Mouse (Mus musculus) left cerebral cortex, adult 2 months (tissue): Measurements from ENCODE around the gene Ube2e3. TPM values are rescaled to one million over a fixed set of nuclear protein-coding genes. Genes with fewer than 3 reads are reported as not detected.

Experiments used
- DNase-seq, 2 experiments: peaks; one replicate each; pipeline ENCODE4 v3.0.0; 2021 to 2022; ENCODE audit warnings: low spot score in 2 of 2, mixed read lengths in 1 of 2; ENCODE audit errors: extremely low spot score in 1 of 2
- H3K27ac ChIP-seq: fragments of 200-600 bp; 2 replicates; pipeline ENCODE4 v1.8.1; 2022
- H3K4me3 ChIP-seq: fragments of 200-600 bp; 2 replicates; pipeline ENCODE4 v1.8.1; 2022
- CTCF ChIP-seq: fragments of 200-600 bp; IDR thresholded peaks from 2 replicates; pipeline ENCODE4 v1.8.1; 2022; ENCODE audit warnings: antibody characterized with exemption, mild to moderate bottlenecking, moderate library complexity
- intact Hi-C: fragments of 180-260 bp; cut with DNase I; formaldehyde crosslinking; loops from one replicate; pipeline ENCODE4 v1.15.1; 2025
- total RNA-seq, 2 experiments: library from RNA; stranded (reverse); gene quantifications; 2 replicates each; pipeline ENCODE4 v1.2.3; 2021

The Ube2e3 gene
- total RNA-seq, 2 experiments from 2014 or later = 103 to 104 TPM

DNA sequence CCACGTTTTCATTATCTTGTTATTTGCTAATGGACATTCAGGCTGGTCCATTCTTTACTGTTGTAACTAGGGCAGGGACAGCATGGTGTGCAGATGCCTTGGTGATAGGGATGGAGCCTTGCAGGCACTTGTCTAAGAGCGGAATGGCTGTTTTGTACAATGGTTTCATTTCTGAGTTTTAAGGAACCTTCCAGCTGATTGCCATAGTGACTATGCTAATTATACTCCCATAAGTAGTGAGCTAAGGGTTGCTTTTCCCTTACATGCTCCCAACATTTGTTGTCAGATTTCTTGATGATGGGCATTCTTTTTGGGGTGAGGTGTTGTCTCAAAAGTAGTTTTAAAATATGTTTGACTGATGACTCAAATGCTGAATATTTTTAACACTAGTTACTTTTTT is 18.5 kb downstream of the Ube2e3 start:
- no peak for TF ChIP-seq CTCF
- H3K4me3 ChIP-seq = no peak overlapping the region
- intact Hi-C loops = no loop called here
- no peak for DNase-seq
- H3K27ac ChIP-seq = no peak overlapping the region

DNA sequence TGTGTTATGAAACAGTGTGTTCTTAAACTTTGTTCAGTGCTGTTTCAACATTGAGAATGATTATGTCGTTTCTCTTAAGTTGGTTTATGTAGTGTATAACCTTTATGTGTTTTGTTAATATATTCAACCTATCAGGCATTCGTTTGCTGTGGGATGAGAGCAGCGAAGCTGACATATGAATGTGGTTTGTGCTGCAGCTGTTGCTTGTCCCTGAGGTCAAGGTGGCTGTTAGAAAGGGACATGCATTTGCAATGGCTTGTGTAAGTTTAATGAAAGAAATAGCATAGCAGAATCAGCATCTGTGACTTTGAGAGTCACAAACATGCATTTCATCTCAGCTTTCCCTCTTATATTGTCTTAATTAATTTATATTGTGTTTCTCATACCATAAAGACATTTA is 20.3 kb downstream of the Ube2e3 start:
- no peak for TF ChIP-seq CTCF
- no peak for DNase-seq
- Histone ChIP-seq H3K4me3 (no peak overlapping the region), H3K27ac (no peak overlapping the region)
- intact Hi-C loops = no loop called here

- no peak overlapping the region for H3K27ac ChIP-seq
- no peak for TF ChIP-seq CTCF
- no peak overlapping the region for H3K4me3 ChIP-seq
- intact Hi-C loops = no loop called here
- no peak for DNase-seq
Measured at GRCm38 (mm10) chr2:78895216-78895615, 27.3 kb downstream of the Ube2e3 start.

DNA sequence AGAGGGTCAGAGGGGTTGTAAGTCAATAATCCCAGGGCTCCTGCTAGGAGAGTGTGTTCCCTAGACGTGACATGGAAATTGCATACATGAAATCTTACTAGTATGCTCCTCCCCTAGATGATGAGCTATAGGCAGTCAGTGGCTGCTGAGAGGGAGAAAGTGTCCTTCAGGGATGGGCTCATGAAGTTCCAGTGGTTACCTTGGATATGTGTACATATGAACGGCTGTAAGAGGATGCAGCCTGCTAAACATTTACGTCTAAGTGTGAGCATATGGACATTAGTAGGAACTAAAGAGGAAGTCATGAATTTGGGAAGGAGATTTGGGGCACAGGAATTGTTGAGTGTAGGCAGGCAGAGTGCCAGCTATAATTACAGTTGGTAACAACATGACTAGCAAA is 38.0 kb downstream of the Ube2e3 start:
- H3K27ac ChIP-seq = no peak overlapping the region
- no peak overlapping the region for H3K4me3 ChIP-seq
- no peak for DNase-seq
- intact Hi-C loops = no loop called here
- TF ChIP-seq CTCF = no peak

GRCm38 (mm10) chr2:78911516-78911915 is 43.6 kb downstream of the Ube2e3 start:
- DNase-seq = no peak
- Histone ChIP-seq H3K4me3 (no peak overlapping the region), H3K27ac (no peak overlapping the region)
- intact Hi-C loops = no loop called here
- TF ChIP-seq CTCF = no peak

DNA sequence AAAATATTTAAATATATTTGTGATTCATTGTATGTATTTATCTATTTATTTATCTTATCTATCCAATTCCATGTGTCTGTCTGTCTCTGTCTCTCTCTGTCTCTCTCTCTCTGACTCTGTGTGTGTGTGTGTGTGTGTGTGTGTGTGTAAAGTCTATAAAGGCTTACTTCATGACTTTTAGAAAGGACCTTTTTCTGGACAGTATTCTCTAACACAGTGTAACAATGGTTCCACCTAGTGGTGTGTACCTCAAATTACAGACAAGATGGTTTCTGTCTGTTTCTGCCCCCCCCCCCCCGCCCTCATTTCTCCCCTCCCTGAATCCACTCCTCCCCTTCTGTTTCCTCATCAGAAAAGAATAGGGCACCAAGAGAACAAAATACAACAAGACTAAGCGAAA is 46.9 kb downstream of the Ube2e3 start:
- intact Hi-C loops = loop anchor here (1.0 to 2.0 kb wide), 2 partner anchors 42 to 866 kb away; no protein-coding TSS in a partner anchor
- no peak overlapping the region for H3K27ac ChIP-seq
- H3K4me3 ChIP-seq = no peak overlapping the region
- TF ChIP-seq CTCF = peak; percentile 45
- DNase-seq = no peak

GRCm38 (mm10) chr2:78922980-78923674 is 55.2 kb downstream of the Ube2e3 start:
- intact Hi-C loops = no loop called here

DNA sequence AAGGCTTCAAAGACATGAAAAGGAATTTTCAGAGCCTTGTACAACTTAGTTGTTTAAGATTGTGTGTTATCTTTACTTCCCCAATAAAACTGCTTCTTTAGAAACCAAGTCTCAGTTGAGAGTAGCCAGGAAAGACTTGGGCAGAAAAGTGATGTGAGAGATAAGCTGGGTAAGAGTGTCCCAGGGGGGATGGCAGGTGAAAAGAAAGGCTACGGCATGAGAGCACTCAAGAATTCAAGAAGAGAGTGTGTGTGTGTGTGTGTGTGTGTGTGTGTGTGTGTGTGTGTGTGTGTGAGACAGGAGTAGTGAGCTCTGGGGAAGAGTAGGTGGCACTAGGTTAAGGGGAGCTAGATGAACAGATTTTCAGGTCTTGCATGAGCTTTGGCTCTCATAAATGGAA is 57.9 kb downstream of the Ube2e3 start:
- TF ChIP-seq CTCF = no peak
- H3K27ac ChIP-seq = 0 out of 2 replicates have a peak overlapping the region, but pooled peaks have one; percentile 5
- no peak overlapping the region for H3K4me3 ChIP-seq
- intact Hi-C loops = loop anchor here (2.0 to 5.0 kb wide), 3 partner anchors 57 to 324 kb away; partner anchors contain the start of gene Ube2e3
- no peak for DNase-seq

More at GRCm38 (mm10) chr2:78922980-78923674, 55.2 kb downstream of the Ube2e3 start:
- TF ChIP-seq CTCF = no peak
- no peak for DNase-seq
- no peak overlapping the region for H3K27ac ChIP-seq
- no peak overlapping the region for H3K4me3 ChIP-seq

DNA sequence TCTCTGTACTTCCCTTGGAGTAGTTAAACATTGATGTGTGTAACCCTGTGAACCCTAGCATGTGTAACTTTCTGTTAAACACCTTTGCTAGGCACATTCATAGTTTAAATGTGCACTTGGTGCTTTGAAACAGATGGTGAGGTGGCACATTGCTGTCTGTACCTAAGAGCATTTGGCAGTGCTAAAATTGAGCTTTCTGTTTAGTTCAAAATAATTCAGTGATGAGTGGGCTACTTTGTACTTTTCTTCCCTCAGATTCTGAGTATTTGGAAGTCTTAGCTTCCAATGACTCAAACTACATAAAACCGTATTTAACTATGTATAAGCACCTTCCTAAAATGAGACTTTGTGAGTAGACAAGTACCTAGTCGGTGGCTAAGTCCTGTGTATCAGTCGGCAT is 59.7 kb downstream of the Ube2e3 start:
- no peak for TF ChIP-seq CTCF
- Histone ChIP-seq H3K4me3 (no peak overlapping the region), H3K27ac (peak overlapping the region; percentile 65)
- no peak for DNase-seq
- intact Hi-C loops = loop anchor here (2.0 to 5.0 kb wide), 3 partner anchors 59 to 325 kb away; partner anchors contain the start of gene Ube2e3

DNA sequence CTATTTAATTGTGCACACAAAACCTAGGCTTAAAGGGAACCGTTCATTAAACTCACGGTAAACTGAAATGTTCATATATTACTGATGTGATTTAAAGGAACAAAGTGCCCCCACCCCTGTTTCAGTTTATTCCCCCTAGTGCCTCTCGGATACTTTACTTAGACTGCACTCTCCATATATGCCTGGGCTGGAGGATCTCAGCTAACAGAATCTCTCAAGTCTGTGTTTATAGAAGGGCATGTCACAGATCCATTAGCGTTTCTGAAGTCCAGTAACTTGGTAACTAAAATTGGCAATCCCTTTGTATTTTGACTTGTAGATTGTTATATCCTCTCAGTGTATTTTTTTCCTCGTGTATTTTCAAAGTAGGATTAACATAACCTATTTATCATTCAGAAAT is 60.2 kb downstream of the Ube2e3 start:
- H3K27ac ChIP-seq = 0 out of 2 replicates have a peak overlapping the region, but pooled peaks have one; percentile 24
- intact Hi-C loops = loop anchor here (5.0 kb wide), 1 partner anchor 326 kb away; no protein-coding TSS in a partner anchor

DNA sequence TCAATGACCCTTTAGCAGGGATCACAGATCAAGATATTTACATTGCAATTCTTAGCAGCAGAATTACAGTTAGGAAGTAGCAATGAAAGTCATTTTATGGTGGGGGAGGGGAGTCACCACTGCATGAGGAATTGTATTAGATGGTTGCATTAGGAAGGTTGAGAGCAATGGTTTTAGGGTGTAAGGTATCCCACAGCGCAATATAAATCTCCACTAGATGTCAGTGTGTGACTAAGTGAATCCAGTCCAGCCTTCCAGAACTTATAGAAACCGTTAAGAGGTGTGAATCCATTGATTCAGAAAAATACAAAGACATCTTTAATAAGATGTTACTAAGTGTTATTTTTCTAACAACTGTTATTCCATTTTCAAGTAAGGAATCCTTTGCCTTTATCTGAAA is 63.4 kb downstream of the Ube2e3 start:
- peak; percentile 63 for TF ChIP-seq CTCF
- no peak overlapping the region for H3K27ac ChIP-seq
- no peak for DNase-seq
- H3K4me3 ChIP-seq = no peak overlapping the region
- intact Hi-C loops = no loop called here

More for the DNA sequence above, 60.2 kb downstream of the Ube2e3 start:
- no peak overlapping the region for H3K4me3 ChIP-seq
- TF ChIP-seq CTCF = no peak
- no peak for DNase-seq

- peak; percentile 91 for TF ChIP-seq CTCF
- DNase-seq = peak in 1 of 2 experiments; percentile 16
- H3K27ac ChIP-seq = no peak overlapping the region
- intact Hi-C loops = loop anchor here (1.0 to 10.0 kb wide), 4 partner anchors 295 to 912 kb away; partner anchors contain the start of gene Itga4
- H3K4me3 ChIP-seq = peak overlapping the region; percentile 36
Measured at GRCm38 (mm10) chr2:78959451-78959850, 91.5 kb downstream of the Ube2e3 start.

DNA sequence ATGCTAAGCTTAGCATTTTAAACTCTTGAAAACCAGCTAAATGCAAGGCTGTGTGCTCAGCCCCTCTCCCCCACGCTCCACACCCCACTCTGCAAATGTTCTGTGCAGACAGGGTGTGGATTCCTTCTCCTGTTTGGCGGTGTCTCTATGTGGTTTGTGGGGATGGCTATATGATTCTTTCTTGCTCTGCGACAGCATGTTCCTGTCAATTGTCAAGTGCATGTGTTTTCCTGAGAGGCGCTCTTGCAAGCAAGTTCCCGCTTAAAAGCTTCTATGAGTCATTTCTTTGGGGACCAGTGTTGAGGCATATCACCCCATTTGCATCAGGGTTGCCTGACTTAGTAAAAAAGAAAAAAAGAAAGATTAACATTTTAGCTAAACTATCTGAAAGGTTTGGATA is 92.4 kb downstream of the Ube2e3 start:
- intact Hi-C loops = loop anchor here (10.0 kb wide), 1 partner anchor 135 kb away; no protein-coding TSS in a partner anchor
- DNase-seq = no peak

More for the DNA sequence above, 92.4 kb downstream of the Ube2e3 start:
- no peak overlapping the region for H3K4me3 ChIP-seq
- no peak; the same call in 1 of the 2 replicates for TF ChIP-seq CTCF
- H3K27ac ChIP-seq = no peak overlapping the region
